Mouse (Mus musculus): ENCODE measurements around the gene Lrrc38.

DNA sequence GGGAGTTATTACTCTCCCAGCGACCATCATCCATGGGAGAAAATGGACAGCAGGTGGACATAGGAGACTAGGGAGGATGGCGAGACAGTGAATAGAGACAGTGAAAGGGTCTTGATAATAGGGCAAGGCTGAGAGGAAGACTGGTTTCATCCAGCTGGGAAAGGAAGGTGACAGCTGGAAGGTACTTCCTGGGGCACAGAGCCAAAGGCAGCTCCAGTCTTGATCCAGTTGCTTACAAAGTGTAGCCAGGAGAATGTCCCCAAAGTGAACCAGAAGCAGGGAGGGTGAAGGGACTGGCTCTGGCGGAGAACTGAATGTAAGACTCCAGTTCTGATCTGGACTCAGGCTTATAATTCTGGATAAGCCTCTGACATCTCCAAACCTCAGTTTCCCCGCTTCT is 2.7 kb downstream of the Lrrc38 start:
- no peak for TF ChIP-seq CTCF (conservative IDR thresholded peaks at IDR 0.05; ENCODE audit: low read length)
- TF ChIP-seq POU5F1 (IDR thresholded peaks at IDR 0.05; ENCODE audit: borderline replicate concordance, low read length): no peak
- TF ChIP-seq NANOG (IDR thresholded peaks at IDR 0.05; ENCODE audit: borderline replicate concordance, low read length): no peak

Measured in E14TG2a.4 (cell line).